Mouse (Mus musculus): ENCODE data around the gene Fam19a1.
A peak's percentile ranks its signal among the peaks of the same experiment; 100 is the strongest.
"Not testable (repeated sequence)": the region's sequence is repeated elsewhere in the genome, so short reads cannot be mapped to it uniquely, and the experiment has no call there.

Fam19a1 gene

DNA sequence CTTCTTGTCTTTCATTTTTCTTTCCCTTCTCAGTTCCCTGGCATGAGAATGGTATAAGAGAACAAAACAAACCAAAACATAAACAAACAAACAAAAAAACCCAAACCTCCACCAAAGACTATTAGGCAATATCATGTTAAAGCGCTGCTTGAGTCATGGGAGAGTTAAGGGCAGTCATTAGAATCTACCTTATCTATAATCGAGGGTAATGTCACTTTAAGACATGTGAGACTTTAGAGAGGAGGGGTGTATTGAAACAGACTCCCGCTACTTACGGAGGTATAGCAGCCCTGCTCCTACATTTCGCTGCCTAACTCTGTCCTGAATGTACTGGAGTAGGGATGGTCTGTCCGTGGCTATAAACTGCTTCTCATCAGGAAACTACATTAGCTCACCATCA is at the start of gene Fam19a1:
TSS of gene Fam19a1 (plus strand) at position 301 of the 400 bp plus-strand sequence.
- DNase-seq (ENCODE audit: low spot score) = no peak

- no peak for DNase-seq (ENCODE audit: low spot score)
Measured at GRCm38 (mm10) chr6:96071080-96071479, 41.9 kb upstream of the Fam19a1 start.

DNA sequence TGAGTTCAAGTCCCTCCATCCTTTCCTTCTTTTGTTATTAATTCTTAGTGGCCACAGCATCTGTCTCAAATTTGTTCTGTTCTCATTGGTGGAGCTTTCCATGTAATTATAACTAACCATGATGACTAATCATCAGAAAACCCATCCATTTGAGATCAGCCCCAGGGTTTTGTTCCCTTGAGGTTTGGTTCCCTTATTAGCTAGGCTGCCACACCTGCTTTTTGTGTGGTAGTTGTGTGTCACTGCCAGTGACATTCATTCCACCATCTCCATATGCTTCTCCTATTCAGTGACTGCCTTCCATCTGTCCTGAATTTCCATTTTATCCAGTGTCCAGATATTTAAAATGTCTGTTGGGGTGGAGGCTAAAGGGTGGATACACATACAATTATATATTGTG is 41.4 kb upstream of the Fam19a1 start:
- no peak for DNase-seq (ENCODE audit: low spot score)

DNA sequence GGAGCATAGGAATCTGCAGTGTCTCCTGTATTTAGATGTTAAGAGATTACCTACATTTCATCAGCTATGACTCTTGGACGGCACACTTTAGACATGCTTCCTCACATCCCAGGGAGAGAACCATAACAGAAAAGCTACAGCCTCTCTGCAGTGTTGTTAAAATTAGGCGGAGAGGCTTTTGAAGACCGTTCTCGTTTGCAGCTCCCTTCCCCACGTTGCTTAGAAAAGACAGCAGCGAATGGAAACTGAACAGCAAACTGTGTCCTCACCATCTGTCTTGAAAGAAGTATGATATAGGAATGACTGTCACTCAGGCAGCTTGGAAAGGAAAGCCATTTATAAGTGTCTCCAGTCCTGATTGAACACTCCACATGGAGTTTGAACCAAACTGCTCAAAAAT is 23.0 kb upstream of the Fam19a1 start:
- DNase-seq (ENCODE audit: low spot score) = no peak

DNA sequence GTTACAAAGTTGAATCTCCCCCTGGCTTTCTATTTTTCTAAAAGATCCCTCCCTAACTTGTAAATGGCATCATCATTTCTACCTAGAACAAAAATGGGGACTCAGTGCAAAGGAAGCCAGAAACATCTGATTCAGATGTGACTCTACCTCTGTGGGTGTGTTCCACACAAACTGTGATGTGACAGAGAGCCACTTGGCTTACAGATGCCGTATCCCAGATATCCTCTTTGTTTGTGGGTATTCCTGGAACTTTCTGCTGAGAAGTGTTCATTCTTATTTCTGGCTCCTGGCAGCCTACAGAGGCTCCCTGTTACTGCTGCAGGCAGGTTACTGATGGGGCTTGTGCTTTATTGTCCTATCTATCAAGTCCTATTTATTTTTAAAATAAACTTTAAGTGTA is 19.2 kb upstream of the Fam19a1 start:
- no peak for DNase-seq (ENCODE audit: low spot score)

DNA sequence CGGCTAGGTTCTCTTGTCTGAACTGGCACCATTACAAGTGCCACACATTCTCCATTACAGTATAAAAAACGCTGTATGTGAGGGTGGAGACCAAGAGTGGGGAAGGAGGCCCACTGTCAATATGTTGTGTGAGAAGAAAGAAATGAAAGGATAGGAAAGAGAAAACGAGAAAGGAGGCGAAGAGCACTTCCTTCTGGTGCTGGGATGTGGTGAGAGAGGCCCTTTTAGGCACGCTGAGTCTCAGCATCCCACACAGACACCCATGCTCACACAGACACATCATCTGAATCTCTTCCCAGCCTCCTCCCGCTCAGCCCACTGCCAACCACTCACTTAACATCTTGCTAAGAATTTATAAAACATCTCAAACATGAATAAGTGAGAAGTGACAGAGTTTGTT is 14.7 kb upstream of the Fam19a1 start:
- DNase-seq (ENCODE audit: low spot score) = peak; percentile 56

DNA sequence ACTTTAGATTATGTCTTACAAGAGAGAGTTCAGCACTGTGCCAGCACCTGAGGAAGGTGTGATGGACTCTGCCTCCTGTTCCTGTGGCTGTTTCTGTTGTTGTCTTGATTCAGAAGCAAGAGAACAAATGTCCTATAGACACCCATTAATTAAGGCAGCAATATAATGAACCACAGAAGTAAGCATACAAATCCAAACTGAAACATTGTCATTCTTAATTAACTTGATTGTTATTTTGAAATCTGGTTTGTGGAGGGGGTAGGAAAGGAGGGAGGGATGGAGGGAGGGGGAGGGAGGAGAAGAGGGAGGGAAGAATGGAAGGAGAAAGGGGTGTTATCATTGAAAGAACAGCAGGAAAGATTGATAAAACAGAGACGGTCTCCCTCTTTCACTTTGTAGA is 1.3 kb upstream of the Fam19a1 start:
- DNase-seq (ENCODE audit: low spot score) = no peak

- no peak for DNase-seq (ENCODE audit: low spot score)
Measured at GRCm38 (mm10) chr6:96114151-96114550, 1.2 kb downstream of the Fam19a1 start.

DNA sequence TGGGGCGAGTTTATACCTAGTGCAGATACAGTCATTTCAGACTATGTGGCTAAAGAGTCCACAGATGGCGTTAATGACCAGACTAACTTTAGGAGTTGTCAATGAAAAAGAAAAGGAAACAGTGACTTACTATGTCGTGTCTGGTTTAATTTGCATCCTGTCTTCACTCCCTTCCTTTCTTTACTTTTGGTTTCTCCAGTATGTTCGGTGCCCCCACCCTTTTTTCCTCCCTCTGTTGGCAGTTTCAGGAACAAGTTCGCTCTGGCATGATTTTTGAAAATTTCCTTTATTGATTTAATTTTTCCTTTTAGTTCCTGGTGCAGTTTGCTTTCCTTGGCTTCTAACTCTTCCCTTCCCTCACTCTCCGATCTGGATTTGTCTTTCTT is 3.2 kb downstream of the Fam19a1 start:
- DNase-seq (ENCODE audit: low spot score) = no peak

GRCm38 (mm10) chr6:96116534-96117272 is 3.7 kb downstream of the Fam19a1 start:
- peak; percentile 18 for DNase-seq (ENCODE audit: low spot score)

- no peak for DNase-seq (ENCODE audit: low spot score)
Measured at GRCm38 (mm10) chr6:96143326-96143725, 30.4 kb downstream of the Fam19a1 start.

- no peak for DNase-seq (ENCODE audit: low spot score)
Measured at GRCm38 (mm10) chr6:96165403-96165802, 52.4 kb downstream of the Fam19a1 start.

GRCm38 (mm10) chr6:96165818-96166379 is 52.9 kb downstream of the Fam19a1 start, which contains the start of gene 1700123L14Rik:
TSS of gene 1700123L14Rik (minus strand) at chr6:96166243.
- DNase-seq (ENCODE audit: low spot score) = no peak

- no peak for DNase-seq (ENCODE audit: low spot score)
Measured at GRCm38 (mm10) chr6:96167031-96167430, 54.1 kb downstream of the Fam19a1 start.

GRCm38 (mm10) chr6:96173681-96174080 is 60.7 kb downstream of the Fam19a1 start:
- no peak for DNase-seq (ENCODE audit: low spot score)

DNA sequence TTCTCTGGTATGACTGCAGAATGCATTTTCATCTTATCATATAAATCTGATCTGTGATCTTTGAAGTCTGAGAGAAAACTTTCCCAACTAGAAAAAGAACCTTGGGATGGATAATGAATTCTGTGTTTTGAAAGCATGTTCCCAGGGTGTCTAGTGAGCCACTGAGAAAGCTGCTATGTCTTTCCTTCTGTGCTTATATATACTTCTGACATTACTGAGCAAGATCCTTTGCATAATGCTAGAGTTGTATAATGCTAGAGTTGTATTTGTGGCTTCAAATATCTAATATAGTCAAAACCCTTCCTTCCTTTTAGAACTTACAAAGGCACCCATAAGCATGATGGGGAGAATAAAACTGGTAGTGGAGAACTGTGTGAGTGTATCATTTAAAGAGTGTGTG is 65.6 kb downstream of the Fam19a1 start:
- no peak for DNase-seq (ENCODE audit: low spot score)

- DNase-seq (ENCODE audit: low spot score) = no peak
Measured at GRCm38 (mm10) chr6:96183392-96183791, 70.4 kb downstream of the Fam19a1 start.

DNA sequence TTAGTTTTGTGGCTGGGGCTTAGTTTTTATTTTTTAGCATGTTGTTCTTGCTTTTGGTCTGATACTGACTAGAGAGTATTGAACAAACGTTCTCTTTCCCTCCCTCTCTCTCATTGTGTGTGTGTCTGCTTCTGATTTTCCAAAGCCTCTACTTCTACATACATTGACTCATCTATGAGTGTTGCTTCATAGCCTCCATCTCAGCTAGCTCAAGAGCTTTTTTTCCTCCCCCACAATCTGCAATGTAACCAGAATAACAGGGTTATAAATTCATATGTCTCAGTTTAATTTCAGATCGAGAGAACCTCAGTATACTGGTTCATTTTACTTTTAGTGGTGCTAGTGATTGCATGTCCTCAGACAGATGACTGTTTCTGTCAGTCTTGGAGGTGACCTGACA is 73.6 kb downstream of the Fam19a1 start:
- DNase-seq (ENCODE audit: low spot score) = no peak

DNA sequence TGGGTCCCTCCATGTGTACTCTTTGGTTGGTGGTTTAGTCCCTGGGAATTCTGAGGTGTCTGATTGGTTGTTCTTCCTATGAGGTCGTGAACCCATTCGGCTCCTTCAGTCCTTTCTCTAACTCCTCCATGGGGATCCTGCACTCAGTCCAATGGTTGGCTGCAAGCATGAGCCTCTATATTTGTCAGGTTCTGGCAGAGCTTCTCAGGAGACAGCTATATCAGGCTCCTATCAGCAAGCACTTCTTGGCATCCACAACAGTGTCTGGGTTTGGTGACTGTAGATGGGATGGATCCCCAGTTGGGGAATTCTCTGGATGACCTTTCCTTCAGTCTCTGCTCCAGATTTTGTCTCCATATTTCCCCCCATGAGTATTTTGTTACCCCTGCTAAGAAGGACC is 86.0 kb downstream of the Fam19a1 start:
- not testable (repeated sequence) for DNase-seq (ENCODE audit: low spot score)

DNA sequence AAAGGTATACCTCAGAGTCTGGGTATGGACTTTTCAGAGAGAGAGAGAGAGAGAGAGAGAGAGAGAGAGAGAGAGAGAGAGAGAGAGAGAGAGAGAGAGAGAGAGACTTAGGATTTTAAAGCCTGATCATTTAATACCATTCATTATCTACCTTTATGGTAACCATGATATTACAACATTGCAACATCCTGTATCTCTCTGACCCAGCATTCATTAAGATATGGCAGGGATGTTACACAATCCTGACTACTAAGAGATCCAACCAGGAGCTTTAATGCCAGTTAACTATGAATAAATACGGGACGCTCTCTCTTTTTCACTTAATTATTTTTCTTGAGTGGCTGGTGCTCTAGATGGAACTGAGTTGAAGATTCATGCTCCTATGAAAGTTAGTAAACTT is 92.4 kb downstream of the Fam19a1 start:
- DNase-seq (ENCODE audit: low spot score) = no peak

- DNase-seq (ENCODE audit: low spot score) = no peak
Measured at GRCm38 (mm10) chr6:96234806-96235205, 121.9 kb downstream of the Fam19a1 start.

DNA sequence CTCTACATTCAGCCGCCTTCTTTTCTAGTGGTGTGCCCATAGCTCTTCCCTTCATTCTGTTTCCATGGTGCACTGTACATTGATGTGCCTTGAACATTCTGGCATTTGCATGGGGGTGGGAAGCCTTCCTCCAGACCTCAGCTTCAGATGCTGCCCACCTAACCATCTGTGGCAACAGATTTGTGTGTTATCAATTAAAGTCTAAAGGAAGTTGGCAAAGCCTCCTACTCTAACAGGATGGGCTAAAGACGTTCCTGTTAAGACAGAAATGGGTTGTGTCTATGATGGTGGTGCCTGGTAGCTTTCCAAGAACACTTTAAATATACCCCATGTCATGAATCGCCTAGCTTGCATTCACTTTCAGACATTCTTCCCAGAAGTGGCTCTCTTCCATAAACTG is 131.4 kb downstream of the Fam19a1 start:
- peak; percentile 46 for DNase-seq (ENCODE audit: low spot score)

- no peak for DNase-seq (ENCODE audit: low spot score)
Measured at GRCm38 (mm10) chr6:96252001-96252400, 139.0 kb downstream of the Fam19a1 start.

GRCm38 (mm10) chr6:96254815-96255214 is 141.9 kb downstream of the Fam19a1 start:
- no peak for DNase-seq (ENCODE audit: low spot score)
